Mouse (Mus musculus) cerebellum, postnatal 25 days (tissue): ENCODE results near the gene Nr2f1.
"Not testable (repeated sequence)": the region's sequence is repeated elsewhere in the genome, so short reads cannot be mapped to it uniquely, and the experiment has no call there.

Source experiments
- DNase-seq, 2 experiments: peaks; one replicate each; pipeline ENCODE4 v3.0.0; 2021; ENCODE audit warnings: mixed read lengths in 2 of 2

Nr2f1 gene

DNA sequence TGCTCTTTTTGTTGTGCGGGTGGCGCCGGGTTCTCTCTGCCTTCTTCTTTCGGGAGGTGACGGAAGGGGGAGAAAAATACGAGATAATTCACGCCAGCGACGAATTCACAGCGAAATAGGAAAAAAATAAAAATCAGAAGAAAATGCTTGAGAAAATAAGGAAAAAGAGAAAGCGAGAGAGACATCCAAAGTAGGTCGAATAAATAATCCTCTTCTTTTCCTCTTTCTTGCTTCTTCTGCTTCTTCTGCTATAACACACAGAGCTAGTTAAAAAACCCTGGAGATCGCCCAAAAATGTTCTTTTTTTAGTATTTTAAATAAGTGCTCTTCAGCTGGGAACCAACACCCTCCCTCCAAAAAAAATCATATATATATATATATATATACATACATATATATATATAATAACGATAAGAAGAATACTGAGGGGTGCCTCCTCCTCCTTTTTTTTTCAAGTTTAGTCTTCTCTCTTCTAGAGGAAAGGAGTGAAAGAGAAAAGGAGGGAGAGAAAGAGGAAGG, at the start of gene Nr2f1:
Gene Nr2f1 (minus strand): TSS at position 116 of the 519 bp plus-strand sequence.
- no peak for DNase-seq

DNA sequence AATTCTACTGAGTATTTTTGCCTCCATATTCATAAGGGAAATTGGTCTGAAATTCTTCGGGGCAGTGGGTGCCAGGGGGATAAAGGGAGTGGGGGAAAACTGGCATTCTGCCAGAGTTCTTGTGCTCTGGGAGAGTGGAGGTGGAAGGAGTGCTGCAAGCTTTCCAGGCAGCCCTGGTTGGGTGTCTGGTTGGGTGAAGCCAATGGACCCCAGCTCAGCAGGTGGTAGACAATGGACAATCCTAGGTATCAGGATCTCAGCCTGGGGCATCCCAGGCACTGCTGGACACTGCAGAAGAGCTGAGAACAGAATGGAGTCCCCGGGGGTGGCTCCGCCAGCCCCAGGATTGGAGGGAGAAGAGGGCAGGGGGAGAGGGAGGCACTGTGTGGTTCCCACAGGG, 22.1 kb upstream of the Nr2f1 start:
- no peak for DNase-seq

GRCm38 (mm10) chr13:78220238-78220637, 20.7 kb upstream of the Nr2f1 start:
- not testable (repeated sequence) for DNase-seq

DNA sequence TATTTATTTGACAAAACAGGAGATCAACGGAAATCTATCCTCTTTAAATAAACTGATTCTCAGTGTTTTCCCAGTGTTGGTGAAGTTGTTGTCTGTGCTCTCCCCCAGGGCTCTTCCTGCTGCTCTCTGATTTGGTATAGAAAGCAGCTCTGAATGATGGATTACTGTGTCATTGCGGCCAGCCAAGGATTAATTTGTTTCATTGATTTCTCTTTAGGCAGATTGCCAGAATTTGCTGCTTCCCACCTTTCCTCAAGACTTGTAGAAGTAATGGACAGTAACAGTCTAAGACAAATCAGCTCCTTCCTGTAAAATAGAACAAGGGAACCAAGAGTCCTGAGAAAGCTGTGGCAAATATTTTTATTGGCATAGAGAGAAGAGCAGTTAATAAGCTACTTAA, 15.7 kb upstream of the Nr2f1 start:
- no peak for DNase-seq

DNA sequence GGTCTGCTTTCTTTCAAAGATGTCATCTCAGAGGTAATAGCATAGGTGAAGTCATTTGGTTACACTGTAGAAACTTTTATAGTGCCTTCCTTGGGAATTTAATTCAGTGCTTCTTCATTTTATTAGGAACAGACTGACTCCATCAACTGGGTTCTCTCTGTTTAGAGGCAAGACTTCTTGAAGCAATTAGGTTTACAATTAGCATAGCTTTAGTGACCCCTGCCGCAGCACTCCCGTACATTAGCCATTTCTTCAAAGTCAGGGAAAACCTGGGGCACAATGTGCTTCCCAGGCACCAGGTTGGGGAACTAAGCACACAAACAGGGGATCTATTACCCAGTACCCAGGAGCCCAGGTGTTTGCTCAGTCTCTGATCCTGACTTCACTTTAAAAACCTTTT, 13.6 kb upstream of the Nr2f1 start:
- no peak for DNase-seq

- DNase-seq: no peak
These were observed 12.6 kb upstream of the Nr2f1 start for GRCm38 (mm10) chr13:78212111-78212510.

DNA sequence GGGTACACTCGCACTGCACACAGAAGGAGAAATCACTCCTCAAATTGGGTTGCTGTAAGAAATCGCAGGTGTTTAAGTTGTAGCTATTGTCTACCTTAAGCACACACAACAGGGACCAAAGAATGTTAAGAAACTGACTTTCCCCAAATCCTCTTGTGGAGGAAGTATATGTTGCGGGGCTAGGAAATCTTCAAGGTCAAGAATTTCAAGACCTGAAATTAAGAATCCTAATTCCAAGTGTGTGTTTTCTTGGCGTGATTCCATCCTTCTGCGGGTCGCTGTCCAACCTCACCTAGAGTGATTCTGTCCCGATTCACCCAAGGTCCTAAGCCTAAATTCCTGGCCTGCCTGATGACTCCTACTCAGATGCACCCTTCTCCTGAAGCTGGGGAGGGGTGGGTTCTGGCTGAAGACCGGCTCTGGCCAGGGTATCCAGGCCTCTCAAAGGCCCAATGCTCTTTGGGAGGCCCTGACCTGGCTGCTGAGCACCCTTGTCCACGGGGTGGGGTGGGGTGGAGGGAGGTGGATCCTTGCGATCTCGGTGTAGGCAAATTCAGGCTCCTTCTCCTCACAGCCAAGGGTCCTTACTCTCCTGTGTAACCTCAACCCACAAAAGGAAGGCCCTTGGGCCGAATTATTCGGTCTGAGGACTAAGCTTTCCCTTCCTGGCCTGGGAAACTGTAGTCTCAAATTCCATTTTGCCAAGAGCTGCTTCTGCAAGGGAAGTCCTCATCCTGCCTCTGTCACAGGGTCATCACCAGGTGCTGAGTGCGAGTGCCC, 11.9 kb upstream of the Nr2f1 start:
- no peak for DNase-seq

GRCm38 (mm10) chr13:78210748-78211089, 11.2 kb upstream of the Nr2f1 start:
- DNase-seq: peak in 1 of 2 experiments; percentile 36

DNA sequence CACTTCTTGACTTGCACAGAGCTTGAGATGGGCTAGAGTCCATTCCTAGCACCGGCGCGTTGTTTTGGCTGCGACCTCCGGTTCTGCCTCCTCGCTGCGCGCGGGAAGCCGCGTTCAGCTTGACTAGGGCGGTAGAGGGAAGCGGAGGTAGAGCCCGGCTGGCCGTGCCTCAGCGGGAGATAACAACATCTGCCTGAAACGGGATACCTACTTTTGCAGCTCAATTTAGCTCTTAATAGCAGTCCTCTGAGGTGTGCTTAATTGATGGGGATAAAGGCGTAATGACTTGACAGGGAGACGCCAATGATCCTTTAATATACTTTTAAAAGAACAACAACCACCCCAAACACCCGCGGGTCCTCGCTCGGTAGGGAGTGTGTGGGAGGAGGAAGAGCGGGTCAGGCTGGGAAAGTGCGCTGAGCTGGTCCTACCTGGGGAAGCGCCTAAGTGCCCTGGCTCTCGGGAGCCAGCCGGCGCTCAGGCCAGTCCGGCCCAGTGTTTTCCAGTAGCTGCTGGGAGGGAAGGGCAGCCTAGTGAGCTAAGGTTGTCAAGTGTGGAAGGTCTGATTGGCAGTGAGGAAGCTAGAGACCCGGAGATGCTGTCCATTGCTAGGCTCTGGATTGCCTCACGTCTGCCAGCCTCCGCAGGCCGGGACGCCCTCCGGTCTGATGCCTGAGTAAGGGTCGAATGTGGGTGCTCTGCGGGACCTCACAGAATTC, 10.6 kb upstream of the Nr2f1 start:
- peak; percentile 66 to 72 for DNase-seq

DNA sequence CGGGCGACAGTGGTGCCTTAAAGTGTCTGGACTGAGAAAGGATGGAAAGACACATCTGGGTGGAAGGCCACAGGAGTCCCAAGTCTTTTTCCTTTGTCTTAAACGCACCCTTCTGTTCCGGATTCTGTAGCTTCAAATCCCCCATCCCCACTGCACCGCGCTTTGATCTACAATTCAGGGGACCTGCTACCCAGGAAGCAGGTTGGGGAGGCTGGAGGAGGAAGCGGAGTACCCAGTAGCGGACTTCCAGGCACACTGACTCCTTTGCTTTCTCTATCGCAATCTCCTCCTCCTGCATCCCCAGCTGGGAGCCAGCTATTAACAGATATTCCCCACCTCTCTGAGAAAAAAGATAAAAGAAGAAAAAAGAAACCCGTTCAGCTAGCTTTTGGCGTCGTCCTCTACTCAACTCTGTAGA, 10.1 kb upstream of the Nr2f1 start:
- peak in 1 of 2 experiments; percentile 9 for DNase-seq

DNA sequence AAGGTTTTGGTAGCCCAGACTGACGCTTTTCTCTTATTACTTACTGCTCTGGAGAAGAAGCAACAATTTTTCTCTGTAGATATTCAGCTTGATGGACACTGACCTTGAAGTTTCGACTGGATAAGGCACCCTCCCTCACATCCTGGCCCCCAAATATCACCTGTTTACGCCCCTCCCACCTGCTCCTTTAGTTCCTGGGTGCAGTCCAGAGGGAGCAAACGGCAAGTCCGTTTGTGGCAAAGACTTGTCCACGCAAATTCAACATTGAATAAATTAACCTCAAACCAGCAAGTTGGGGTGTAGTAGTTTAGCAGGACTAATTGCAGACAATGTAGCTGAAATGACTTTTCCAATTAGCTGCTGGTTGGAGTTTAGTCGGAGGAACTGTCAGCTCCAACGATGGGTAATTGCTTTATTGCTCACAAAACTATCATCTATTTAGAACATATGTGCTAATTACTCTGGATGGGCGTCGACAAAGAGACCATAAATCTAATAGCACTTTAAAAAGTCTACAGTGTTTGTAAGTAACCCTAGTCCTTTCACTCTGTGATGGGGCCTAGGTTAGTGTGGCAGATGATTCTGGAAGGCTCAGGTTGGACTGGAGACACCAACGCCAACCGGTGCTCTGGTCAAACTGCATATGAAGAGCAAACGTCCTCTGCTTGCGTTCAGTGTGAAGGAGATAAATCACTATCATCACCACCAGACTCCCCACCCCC, 9.3 kb upstream of the Nr2f1 start:
- DNase-seq: no peak

DNA sequence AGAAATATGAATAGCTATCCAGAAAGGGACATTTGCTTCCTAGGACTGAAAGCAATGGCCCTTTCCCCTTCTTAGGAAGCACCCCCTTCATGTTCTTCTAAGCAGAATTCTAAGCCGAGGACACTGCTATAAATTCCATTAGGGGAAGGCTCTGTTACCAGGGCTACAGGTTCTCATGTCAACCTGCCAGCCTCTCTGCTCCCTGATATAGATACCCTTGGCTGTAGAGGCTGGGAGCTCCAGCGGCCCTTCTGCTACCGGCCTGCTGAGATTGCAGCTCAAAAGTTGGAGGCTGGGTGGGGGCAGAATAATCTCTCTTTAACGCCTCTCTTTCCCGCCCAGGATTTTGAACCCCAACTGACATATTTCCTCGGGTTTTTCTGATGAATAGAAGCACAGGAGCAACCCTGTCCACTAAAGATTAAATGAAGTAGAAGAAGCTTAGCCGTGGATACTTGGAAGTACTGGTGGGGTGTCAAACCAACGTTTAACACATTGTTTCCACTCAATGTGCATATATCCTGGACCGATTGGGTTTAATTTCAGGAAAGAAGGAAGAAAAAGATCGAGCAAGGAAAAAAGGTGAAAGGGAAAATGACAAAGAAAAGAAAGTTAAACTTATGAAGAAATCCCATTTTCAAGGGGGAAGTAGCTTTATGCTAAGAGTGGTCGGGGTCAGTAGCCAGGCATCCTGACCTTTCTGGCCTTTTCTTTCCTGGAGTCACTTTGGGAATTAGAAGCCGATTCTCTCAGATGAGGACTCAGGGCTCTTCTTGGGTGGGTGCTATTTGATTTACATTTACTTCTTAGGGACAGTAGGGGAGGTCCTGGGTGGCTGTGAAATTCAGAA, 8.5 kb upstream of the Nr2f1 start:
- peak in 1 of 2 experiments; percentile 57 for DNase-seq

DNA sequence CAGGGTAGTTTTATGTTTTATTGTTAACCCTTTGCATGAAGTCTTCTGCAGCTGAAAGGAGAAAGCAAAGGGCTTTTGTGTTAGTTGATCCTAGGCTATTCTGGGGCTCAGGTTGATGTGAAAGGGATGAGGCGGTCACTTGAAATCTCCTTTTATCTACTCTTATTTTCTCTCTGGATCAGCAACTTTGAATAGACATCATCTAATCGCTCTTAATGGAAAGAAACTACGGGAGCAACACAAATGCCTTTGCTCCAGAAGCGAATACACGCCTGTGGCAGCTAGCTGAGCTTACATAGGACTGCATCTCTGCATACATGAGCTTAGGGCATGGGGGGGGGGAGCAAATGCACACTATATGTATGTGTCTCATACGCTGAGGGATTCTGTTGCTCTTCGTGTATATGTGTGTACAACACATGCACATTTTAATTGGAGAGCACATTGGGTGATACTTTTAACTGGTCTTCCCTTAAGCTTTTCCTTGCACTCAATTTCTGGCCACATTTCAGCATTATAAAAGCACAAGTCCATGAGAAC, 7.4 kb upstream of the Nr2f1 start:
- DNase-seq: no peak

DNA sequence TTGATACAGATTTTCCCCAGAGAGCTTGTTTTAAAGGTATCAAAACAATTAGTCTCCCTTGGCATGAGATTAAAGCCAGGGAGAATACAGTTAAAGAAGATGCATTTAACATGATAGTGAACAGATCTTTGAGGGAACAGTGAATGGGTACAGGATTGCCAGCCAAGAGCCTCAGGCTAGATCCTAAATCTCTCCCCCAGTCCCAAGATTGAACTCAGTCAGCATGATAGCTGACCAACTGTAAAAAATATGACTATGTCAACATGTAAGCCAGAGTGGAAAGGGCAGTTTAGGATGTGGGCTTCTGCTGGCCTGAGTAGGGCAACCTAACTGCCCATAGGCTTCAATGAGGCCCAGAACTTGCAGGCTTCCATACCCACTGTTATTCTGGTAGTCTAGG, 5.9 kb upstream of the Nr2f1 start:
- no peak for DNase-seq

- DNase-seq: peak; percentile 89 to 91
These were observed 3.9 kb upstream of the Nr2f1 start for GRCm38 (mm10) chr13:78203348-78204061.

- DNase-seq: peak; percentile 78 to 81
These were observed 3.2 kb upstream of the Nr2f1 start for GRCm38 (mm10) chr13:78202574-78203347.

DNA sequence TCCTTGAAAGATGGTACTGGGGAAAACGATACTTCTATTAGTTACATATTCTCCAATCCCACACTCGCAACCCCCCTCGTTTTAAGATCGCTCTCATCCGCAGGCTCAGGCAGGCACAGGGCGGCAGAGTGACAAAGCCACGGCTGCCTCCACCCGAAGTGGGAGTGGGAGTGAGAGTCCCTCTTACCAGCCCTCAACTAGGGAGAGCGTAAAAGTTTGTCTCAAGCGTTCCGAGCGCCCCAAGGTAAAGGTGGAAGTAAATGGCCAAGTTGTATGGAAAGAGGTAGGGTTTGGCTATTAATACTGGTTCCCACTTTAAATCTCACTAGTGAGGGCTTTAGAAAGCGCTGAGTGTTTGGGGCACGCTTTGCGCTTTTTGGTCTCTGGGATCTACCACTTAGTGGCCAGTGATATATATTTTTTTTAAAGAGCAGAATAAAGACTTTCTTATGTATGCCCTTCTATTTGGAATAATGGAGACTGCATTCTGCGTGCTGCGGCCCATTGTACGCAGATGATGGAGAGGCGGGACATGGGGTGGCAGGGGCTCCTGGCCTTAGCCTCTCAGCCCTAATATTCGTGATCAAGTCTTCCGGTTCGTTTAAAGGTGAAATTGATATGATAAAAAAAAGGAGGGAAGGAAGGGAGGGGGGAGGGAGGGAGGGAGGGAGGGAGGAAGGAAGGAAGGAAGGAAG, 2.5 kb upstream of the Nr2f1 start:
- DNase-seq: peak in 1 of 2 experiments; percentile 45

DNA sequence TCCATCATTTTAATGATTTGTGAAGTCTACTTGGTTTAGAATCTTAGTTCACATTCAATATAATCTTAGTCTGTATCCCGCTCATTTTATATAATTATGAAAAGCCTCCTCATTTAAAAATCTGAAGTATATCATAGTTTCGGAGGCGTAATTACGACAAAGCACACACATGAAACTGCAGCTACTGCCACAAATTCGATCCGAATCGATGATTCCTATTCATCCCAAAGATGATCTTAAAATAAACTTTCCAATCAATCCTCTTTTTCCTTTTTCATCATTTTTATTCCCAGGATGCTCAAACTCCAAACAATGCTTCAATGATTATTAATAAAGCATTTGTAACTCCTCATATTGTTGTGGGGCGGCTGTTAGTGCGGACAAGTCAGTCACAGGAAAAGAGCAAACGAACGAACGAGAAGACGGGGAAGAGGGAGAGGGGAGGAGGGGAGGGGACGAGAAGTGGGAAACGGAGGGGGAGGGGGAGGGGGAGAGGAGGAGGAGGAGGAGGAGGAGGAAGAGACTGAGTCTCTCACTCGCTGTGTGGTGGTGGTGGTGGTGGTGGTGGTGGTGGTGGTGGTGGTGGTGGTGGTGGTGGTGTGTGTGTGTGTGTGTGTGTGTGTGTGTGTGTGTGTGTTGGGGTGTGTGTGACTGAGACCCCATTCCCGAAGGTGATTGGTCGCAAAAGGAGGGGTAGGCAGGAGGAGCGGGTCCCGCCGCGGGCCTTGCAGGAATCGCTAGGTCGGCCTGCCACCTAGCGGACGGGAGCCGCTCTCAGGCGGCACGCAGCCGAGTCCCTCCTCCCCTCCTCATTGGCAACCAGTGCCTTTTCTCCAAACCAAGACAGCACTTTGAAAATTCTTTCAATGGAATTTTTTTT, 1.7 kb upstream of the Nr2f1 start:
- DNase-seq: peak; percentile 94 to 97

DNA sequence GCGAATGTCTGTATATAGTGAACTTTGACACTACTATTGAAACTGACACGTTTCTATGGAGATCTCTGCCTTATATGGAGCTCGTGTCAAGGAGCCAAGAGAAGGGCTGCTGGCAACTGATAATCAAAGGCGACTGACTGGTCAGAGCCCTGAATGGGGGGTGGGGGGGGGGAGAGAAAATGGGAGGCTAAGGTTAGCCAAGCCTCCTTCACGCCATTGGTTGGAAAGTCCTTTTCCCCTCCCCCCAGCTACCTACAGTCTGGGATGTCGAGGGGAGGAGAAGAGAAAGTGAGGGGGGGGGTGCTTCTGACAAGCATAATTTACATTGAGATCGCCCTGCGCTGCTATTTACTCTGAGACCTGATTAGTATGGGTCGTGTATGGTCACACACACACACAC, 850 bp upstream of the Nr2f1 start:
- peak; percentile 70 to 82 for DNase-seq
